Mouse (Mus musculus): Measurements from ENCODE around the gene Itgb1.

Gene Itgb1

DNA sequence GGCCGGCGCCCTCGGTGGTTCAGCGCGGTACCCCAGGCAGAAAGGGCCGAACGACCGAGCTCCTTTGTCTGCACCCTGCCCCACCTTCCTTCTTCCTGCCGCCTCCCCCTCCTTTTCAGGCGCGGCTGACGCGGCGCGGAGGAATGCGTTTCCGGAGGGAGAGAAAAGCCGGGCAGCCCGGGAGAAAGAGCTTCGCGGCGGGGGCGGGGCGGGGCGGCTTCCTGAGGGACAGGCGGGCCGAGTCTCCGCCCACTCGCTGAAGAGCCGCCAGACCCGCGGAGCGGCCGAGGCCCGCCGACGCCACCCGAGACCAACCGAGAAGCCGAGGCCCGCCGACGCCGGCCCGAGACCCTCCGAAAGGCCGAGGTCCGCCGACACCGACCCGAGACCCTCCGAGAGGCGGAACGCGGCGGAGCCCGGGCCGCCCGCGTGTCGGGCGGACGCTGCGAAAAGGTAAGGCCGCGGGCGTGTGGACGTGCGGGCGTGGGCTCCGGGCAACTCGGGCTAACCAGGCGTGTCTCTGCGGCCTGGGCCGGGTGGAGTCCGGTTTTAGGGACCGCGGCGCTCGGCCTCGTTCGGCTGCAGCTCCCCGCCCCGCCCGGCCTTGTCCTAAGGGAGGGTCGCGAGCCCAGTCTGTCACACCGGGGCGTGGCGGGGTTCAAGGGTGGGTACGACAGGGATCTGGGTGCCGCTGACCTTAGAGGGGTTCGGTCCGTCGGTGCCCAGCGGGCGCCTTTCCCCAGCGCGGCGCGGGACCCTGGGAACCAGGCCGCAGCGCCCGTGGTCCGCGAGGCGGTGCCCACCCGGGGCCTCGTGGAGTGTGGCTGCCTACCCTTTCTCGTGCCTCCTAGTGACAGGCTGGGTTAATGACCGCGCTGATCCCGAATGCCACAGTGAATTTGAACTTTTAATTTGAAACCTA lies at the start of gene Itgb1:
Itgb1 (plus strand) TSS at position 148 of the 922 bp plus-strand sequence.
- DNase-seq (ENCODE audit: low spot score in 2 of 2) = peak; percentile 93 to 98

DNA sequence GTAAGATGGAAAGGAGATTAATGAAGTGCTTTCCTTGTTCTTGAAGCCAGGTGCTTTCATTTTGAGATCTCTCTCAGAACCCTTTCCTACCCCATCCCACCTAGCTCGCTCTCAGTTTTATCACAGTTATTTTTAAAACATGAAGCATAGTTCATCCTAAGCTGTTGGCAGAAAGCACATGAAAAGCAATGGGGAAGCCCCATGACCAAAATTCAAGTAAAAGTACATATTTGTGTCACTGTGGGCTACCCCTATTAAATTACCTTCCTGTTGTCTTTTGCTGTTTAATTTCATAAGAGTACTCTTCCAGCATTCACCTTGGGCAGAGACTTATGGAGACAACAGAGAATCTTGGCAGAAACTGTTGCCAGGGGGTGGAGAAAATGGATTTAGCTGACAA lies 42.4 kb upstream of the Itgb1 start:
- DNase-seq (ENCODE audit: low spot score in 2 of 2) = no peak

DNA sequence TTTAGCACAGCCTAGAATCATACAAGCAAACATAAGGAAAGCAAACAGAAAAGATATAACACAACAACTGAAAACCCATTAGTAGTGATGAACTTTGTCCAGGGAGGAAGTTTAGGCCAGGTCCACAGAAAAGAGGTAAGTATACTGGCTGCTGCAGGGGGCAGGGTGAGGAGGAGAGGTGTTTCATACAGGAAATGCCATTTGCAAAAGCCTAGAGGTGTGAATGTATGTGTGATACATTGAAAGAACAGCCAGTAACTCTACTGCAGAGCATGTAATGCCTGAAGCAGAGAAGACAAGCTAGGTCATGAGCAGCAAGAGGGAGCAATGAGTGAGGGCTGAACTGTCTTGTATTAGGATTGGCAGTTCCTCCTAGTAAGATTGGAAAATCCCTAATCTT lies 40.0 kb upstream of the Itgb1 start:
- DNase-seq (ENCODE audit: low spot score in 2 of 2) = no peak

DNA sequence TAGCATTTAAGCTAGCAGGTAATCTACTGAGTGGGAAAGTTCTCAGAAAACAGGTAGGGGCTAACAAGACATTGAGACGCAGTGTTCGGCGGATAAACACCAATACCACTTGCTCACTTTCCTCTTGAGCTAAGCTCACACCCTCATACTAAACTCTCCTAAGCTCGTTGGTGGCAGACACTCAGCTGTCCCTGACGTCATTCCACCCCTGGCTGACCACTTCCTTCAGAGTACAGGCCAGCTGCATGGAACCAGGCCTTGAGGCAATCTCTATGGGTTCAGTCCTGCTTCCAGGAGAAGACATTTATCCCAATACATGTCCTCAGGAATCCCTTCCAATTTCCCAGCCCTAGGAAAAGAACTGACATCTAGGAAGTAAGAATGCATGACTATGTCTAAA lies 39.0 kb upstream of the Itgb1 start:
- no peak for DNase-seq (ENCODE audit: low spot score in 2 of 2)

DNA sequence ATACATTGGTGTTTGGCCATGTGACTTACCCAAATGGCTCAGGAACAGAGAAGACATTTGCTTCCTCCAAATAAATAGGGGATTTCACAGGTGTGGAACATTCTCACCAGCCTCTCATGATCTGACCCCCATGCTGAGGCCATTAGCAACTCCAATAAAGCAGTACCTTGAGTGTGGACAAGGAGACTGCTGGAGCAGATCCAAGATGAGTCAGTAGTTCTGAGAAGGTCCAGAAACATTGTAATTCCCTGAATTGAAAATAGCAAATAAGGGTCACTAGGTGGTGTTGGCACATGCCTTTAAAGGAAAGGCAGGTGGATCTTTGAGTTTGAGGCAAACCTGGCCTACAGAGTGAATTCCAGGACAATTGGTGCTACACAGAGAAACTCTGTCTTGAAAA lies 37.4 kb upstream of the Itgb1 start:
- no peak for DNase-seq (ENCODE audit: low spot score in 2 of 2)

- DNase-seq (ENCODE audit: low spot score in 2 of 2) = no peak
Measured at GRCm38 (mm10) chr8:128650331-128650855, 35.1 kb upstream of the Itgb1 start.

DNA sequence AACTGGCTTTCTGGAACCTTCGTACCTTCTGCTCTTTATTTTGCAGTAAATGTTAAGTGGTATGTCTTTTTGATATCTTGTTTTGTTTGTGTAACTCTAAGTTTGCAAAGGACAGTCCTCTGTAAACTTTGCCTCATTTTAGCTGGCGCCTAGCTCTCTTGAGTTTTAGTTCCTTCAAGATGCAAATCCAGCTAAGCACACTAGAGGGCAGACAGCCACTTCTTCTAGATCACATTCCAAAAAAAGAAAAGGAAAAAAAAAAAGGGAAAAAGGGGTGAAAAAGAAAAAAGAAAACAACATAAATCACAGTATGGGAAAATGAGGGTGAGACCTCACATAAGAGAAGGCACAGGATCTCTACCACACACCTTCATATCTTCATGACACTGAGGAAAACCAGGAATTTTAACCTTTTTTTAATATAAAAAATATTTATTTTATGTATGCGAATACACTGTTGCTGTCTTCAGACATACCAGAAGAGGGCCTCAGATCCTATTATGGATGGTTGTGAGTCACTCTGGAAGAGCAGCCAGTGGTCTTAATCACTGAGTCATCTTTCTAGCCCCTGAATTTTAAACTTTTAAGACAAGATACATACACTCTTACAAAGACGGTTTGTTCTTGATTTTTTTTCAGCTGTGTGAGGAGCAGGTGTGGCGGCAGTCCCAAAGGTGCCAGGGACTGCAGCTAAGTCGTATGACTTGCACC lies 32.9 kb upstream of the Itgb1 start:
- peak in 1 of 2 experiments; percentile 42 for DNase-seq (ENCODE audit: low spot score in 2 of 2)

GRCm38 (mm10) chr8:128653642-128654364 lies 31.7 kb upstream of the Itgb1 start:
- no peak for DNase-seq (ENCODE audit: low spot score in 2 of 2)

DNA sequence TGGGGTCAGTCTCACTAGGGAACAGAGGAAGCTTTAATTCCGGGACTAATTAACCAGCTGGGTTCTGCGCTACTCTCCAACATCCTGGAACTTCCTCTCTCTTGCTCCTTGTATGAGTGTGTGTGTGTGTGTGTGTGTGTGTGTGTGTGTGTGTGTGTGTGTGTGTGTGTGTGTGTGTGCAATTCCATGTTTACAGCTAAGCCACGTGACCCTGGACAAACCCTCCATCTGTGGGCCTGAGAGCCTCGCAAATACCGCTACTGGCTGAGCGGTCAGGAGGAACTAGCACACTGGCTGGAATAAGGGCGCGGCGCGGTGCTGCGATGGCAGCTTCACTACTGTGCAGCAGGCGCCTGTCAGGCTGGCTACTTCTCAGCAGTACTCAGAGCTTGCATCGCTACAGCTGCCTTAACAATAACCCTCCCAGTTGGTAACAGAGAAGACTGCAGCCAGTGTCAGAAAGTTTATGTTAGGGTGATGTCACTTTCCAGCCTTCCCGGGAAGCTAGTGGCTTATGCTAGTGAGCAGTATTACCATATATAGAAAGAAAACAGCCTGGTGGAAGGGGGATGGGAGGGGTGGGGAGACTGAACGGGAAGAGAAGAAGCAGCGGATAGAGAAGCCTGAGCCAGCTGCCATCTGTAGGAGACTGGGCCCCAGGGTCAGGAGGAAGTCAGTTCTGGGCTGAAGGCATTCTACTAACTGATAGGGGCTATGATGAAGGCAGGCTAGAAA lies 30.9 kb upstream of the Itgb1 start:
- DNase-seq (ENCODE audit: low spot score in 2 of 2) = peak in 1 of 2 experiments; percentile 37

DNA sequence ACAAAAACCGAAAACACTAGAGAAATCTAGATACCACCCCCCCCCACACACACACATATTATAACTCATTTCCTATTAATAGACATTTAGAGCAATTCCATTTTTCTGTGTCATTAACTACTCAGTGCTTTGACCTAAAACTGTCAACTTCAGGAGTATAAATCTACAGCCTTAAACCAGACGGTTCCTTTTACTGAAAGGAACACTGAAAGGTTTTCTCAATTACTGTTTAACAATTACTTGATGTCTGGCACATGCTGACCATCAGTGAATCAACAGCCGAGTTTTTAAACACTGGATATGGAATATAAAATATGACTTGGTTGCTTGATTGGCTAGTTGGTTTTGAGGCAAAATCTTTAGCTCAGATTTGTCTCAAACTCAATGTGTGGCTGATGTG lies 23.3 kb upstream of the Itgb1 start:
- DNase-seq (ENCODE audit: low spot score in 2 of 2) = no peak

DNA sequence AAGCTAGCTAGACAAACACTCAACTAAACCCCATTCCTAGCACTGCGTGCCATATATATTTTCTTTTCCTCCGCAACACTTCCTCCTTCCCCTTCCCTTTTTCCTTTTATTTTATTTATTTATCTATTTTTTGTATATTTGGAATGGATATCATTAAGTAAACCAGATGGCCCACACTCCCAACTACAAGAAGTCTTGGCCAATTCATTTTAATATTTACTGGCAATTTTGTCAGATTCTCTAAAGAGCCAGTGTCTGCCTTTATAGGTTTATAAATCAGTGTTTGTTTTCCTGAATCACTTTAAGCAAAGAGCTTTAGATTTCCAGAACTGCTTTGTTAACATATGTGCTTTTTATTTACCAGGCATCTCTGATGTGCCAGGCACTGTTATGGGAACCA lies 22.8 kb upstream of the Itgb1 start:
- DNase-seq (ENCODE audit: low spot score in 2 of 2) = no peak

GRCm38 (mm10) chr8:128663106-128663505 lies 22.3 kb upstream of the Itgb1 start:
- DNase-seq (ENCODE audit: low spot score in 2 of 2) = no peak

- DNase-seq (ENCODE audit: low spot score in 2 of 2) = no peak
Measured at GRCm38 (mm10) chr8:128666576-128667263, 18.7 kb upstream of the Itgb1 start.

- DNase-seq (ENCODE audit: low spot score in 2 of 2) = no peak
Measured at GRCm38 (mm10) chr8:128671813-128672212, 13.6 kb upstream of the Itgb1 start.

DNA sequence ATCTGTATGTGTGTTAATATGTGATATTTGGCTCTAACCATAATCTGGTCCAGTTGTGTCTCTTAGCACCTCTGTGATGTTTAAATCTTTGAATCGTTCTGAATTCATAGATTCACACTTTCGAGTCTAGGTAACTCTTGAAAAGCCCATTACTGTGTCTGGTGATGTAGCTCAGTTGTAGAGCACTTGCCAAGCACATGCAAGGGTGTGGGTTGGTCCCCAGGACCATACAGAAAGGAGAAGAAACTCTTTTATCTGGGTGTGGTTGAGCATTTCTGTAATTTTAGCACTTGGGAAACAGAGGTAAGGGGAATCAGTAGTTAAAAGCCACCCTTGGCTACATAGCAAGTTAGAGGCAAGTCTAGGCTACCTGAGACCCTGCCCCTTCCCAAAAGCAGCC lies 13.0 kb upstream of the Itgb1 start:
- DNase-seq (ENCODE audit: low spot score in 2 of 2) = no peak

GRCm38 (mm10) chr8:128672950-128673349 lies 12.5 kb upstream of the Itgb1 start:
- DNase-seq (ENCODE audit: low spot score in 2 of 2) = no peak

GRCm38 (mm10) chr8:128675848-128676629 lies 9.4 kb upstream of the Itgb1 start:
- DNase-seq (ENCODE audit: low spot score in 2 of 2) = no peak

DNA sequence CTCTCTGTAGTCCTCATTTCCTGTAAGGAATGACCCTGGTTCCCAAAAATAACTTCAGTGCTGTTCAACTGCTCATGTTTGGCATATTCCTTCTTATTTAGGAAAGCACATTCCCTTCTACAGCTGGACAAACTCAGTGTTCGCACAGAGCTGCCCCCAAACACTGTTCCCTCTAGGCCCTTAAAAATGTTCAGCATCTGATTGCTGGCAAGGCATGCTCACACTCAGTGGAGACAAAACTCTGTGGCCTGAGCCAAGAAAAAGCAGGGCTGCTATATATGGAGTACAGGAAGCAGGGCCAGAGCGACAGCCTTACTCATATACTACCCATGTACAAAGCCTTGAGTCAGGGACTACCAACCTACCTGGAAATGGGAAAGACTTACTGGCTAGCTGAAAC lies 5.5 kb upstream of the Itgb1 start:
- DNase-seq (ENCODE audit: low spot score in 2 of 2) = no peak

DNA sequence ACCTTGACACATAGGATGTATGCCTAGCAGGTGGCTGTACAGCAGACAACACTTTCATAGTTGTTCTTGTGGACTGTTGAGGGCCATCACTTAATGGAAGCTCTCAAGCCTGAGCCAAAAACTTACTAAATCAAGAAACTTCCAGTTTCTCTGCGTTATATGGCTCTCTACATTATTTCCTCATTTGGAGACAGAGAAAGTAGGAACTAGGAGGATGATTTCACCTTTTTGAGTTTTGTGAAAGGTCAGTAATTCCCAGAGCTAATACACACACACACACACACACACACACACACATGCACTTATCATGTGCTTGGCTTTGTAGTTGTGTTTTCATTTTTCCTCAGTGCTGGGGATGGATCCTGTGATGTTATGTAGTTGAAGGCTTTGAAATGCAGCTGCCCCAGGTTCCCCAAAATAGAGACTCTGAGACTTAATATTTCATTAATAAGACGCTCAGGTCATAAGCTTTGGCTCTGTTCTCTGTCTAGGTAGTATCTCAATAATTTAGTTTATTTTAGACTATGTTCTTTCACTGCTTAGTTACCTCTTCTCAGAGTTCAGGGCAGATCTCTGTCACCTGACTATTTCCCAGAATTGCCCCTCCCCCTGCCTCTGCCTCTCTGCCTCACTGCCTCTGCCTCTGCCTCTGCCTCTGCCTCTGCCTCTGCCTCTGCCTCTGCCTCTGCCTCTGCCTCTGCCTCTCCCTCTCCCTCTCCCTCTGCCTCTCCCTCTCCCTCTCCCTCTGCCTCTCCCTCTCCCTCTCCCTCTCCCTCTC lies 4.7 kb upstream of the Itgb1 start:
- DNase-seq (ENCODE audit: low spot score in 2 of 2) = no peak

Measured in cerebellum, postnatal 4 days (tissue).